Mouse (Mus musculus): ENCODE results near the gene Maoa.

DNA sequence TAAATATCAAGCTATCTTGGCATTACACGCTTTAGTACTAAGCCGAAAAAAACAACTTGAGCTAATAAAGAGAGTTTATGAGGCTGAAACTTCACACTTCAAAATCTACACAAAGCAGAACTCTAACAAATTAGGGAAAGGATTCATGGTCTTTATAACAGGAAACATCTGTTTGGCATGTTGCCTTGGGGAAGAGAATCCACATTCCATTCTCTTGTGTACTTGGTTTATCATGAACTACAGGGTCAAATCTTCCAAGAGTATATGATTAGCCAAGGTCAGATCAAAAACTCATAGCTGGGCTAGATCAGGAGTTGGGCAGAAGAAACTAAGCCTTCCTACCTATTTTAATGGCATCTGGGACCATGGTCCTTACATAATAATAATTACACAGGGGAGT is 37.0 kb downstream of the Maoa start:
- TF ChIP-seq CTCF (IDR thresholded peaks at IDR 0.05; ENCODE audit: borderline replicate concordance, extremely low read depth, insufficient read depth, insufficient read length) (no peak), POLR2A (IDR thresholded peaks at IDR 0.05; ENCODE audit: borderline replicate concordance, extremely low read depth, insufficient read depth, insufficient read length, poor library complexity, severe bottlenecking) (no peak)
